Mouse (Mus musculus) megakaryocyte, embryonic 14.5 days (primary cell): ENCODE measurements around the gene Chrm5. TPM values are rescaled to one million over a fixed set of nuclear protein-coding genes. Genes with fewer than 3 reads are reported as not detected.
"Not testable (repeated sequence)": the region's sequence is repeated elsewhere in the genome, so short reads cannot be mapped to it uniquely, and the experiment has no call there.

Experiments
- H3K27me3 ChIP-seq: replicated peaks from 2 replicates; pipeline ENCODE3; 2012; ENCODE audit warnings: inconsistent platforms
- H3K36me3 ChIP-seq: replicated peaks from 2 replicates; pipeline ENCODE3; 2012; ENCODE audit warnings: low read length, inconsistent platforms, mixed read lengths
- H3K4me1 ChIP-seq: 2 replicates; pipeline ENCODE4 v1.6.1; 2012; ENCODE audit warnings: inconsistent platforms
- H3K4me3 ChIP-seq: replicated peaks from 2 replicates; pipeline ENCODE3; 2012; ENCODE audit warnings: moderate library complexity, mild to moderate bottlenecking, inconsistent platforms
- H3K9me3 ChIP-seq: 2 replicates; pipeline ENCODE4 v1.6.1; 2012; ENCODE audit warnings: inconsistent platforms
- FLI1 ChIP-seq: IDR thresholded peaks from 2 replicates; pipeline ENCODE4 v1.6.1; 2012; ENCODE audit warnings: low read length, inconsistent platforms, mixed read lengths
- GATA1 ChIP-seq: IDR thresholded peaks from 3 replicates; pipeline ENCODE4 v1.6.1; 2012; ENCODE audit warnings: mixed read lengths, low read length, inconsistent platforms, borderline replicate concordance
- polyA plus RNA-seq: library from polyadenylated mRNA; stranded (reverse); fragments of >175 nt; gene quantifications from 2 replicates; pipeline ENCODE4 v1.2.3, GENCODE M21; 2012; ENCODE audit warnings: low replicate concordance; ENCODE audit not compliant: insufficient read depth

Chrm5 gene
- polyA plus RNA-seq, 1 experiment = not detected

GRCm38 (mm10) chr2:112454125-112454861 is 26.3 kb downstream of the Chrm5 start:
- Histone ChIP-seq H3K36me3 (peaks cover 8% of the 10 kb centered on the region), H3K4me3 (peak overlapping the region; percentile 94), H3K9me3 (no peaks in the 10 kb centered on the region), H3K27me3 (no peaks in the 10 kb centered on the region), H3K4me1 (peaks cover 44% of the 10 kb centered on the region)
- TF ChIP-seq GATA1 (no peak), FLI1 (no peak)

- H3K36me3 ChIP-seq, H3K9me3 ChIP-seq, H3K27me3 ChIP-seq, H3K4me3 ChIP-seq: not testable (repeated sequence)
- peaks cover 46% of the 10 kb centered on the region for H3K4me1 ChIP-seq
These were observed 28.1 kb downstream of the Chrm5 start for GRCm38 (mm10) chr2:112452513-112452912.

GRCm38 (mm10) chr2:112449597-112450296 is 30.8 kb downstream of the Chrm5 start:
- no peaks in the 10 kb centered on the region for H3K27me3 ChIP-seq
- peaks cover 41% of the 10 kb centered on the region for H3K4me1 ChIP-seq
- TF ChIP-seq FLI1 (no peak), GATA1 (no peak)
- H3K9me3 ChIP-seq = no peaks in the 10 kb centered on the region
- H3K36me3 ChIP-seq = no peaks in the 10 kb centered on the region
- no peak overlapping the region for H3K4me3 ChIP-seq

- TF ChIP-seq FLI1 (no peak), GATA1 (no peak)
- Histone ChIP-seq H3K36me3 (no peaks in the 10 kb centered on the region), H3K4me3 (no peak overlapping the region), H3K9me3 (no peaks in the 10 kb centered on the region), H3K27me3 (no peaks in the 10 kb centered on the region), H3K4me1 (peaks cover 44% of the 10 kb centered on the region)
These were observed 32.0 kb downstream of the Chrm5 start for GRCm38 (mm10) chr2:112448510-112449059.

GRCm38 (mm10) chr2:112448046-112448445 is 32.5 kb downstream of the Chrm5 start:
- H3K27me3 ChIP-seq, H3K36me3 ChIP-seq, H3K4me3 ChIP-seq, H3K9me3 ChIP-seq: not testable (repeated sequence)
- H3K4me1 ChIP-seq = peaks cover 50% of the 10 kb centered on the region

- no peaks in the 10 kb centered on the region for H3K27me3 ChIP-seq
- H3K36me3 ChIP-seq = no peaks in the 10 kb centered on the region
- no peaks in the 10 kb centered on the region for H3K9me3 ChIP-seq
- H3K4me3 ChIP-seq = no peak overlapping the region
- H3K4me1 ChIP-seq = peaks cover 50% of the 10 kb centered on the region
- TF ChIP-seq GATA1 (no peak), FLI1 (no peak)
These were observed 35.1 kb downstream of the Chrm5 start for GRCm38 (mm10) chr2:112445511-112445910.

GRCm38 (mm10) chr2:112443491-112443890 is 37.1 kb downstream of the Chrm5 start:
- H3K36me3 ChIP-seq = no peaks in the 10 kb centered on the region
- no peaks in the 10 kb centered on the region for H3K9me3 ChIP-seq

GRCm38 (mm10) chr2:112437589-112437988 is 43.0 kb downstream of the Chrm5 start:
- H3K9me3 ChIP-seq = no peaks in the 10 kb centered on the region
- TF ChIP-seq GATA1 (no peak), FLI1 (no peak)
- H3K4me1 ChIP-seq = peaks cover 27% of the 10 kb centered on the region
- no peak overlapping the region for H3K4me3 ChIP-seq
- H3K36me3 ChIP-seq = no peaks in the 10 kb centered on the region
- H3K27me3 ChIP-seq = peaks cover 2% of the 10 kb centered on the region

More at GRCm38 (mm10) chr2:112443491-112443890, 37.1 kb downstream of the Chrm5 start:
- no peaks in the 10 kb centered on the region for H3K27me3 ChIP-seq
- TF ChIP-seq GATA1 = no peak
- no peak for TF ChIP-seq FLI1
- H3K4me1 ChIP-seq = peaks cover 38% of the 10 kb centered on the region
- peak overlapping the region; percentile 77 for H3K4me3 ChIP-seq

GRCm38 (mm10) chr2:112436292-112436691 is 44.3 kb downstream of the Chrm5 start:
- no peaks in the 10 kb centered on the region for H3K36me3 ChIP-seq
- peaks cover 2% of the 10 kb centered on the region for H3K27me3 ChIP-seq
- no peak for TF ChIP-seq FLI1
- TF ChIP-seq GATA1 = no peak
- H3K9me3 ChIP-seq = no peaks in the 10 kb centered on the region
- H3K4me3 ChIP-seq = no peak overlapping the region
- H3K4me1 ChIP-seq = peaks cover 20% of the 10 kb centered on the region

GRCm38 (mm10) chr2:112433359-112433758 is 47.2 kb downstream of the Chrm5 start:
- H3K4me3 ChIP-seq = no peak overlapping the region
- H3K4me1 ChIP-seq = peaks cover 20% of the 10 kb centered on the region
- H3K9me3 ChIP-seq = no peaks in the 10 kb centered on the region
- H3K27me3 ChIP-seq = peaks cover 2% of the 10 kb centered on the region
- no peak for TF ChIP-seq FLI1
- TF ChIP-seq GATA1 = no peak
- no peaks in the 10 kb centered on the region for H3K36me3 ChIP-seq
